Mouse (Mus musculus): ENCODE results near the gene Clpp. TPM values are rescaled to one million over a fixed set of nuclear protein-coding genes. Genes with fewer than 3 reads are reported as not detected.

The Clpp gene
- total RNA-seq, 2 experiments from 2014 or later = 36.9 to 38.3 TPM

DNA sequence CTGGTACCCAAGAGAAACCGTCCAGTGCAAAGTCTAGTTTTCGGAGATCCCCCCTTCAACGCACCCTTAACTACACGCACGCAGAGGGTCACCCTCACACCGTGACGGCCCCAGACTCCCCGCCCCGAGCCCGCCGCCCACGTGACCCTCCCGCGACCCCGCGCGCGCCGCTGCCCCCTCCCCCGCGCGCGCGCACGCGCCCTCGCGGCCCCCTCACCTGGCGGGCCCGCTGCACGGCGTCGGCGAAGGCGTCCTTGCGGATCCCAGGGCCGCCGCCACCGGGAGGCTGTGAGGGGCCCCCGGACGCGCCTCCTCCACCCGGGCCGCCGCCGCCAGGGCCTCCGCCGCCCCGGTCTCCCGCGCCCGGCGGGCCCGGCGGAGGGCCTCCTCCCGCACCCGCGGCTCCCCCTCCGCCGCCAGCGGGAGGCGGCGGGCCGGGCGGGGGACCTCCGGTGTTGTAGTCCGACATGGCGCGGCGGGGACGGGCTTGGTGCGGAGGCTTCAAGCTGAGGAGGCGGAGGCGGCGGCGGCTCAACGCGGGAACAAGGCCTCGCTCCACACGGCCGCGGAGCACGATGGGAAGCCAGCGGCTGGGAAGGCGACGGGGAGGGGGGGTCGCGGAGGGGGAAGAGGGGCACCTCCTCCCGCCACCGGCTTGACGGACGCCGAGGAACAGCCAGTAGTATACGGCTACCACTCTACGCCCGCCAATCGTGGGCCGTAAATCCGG lies 41.0 kb downstream of the Clpp start, which contains the start of gene Khsrp:
Gene Khsrp (minus strand): TSS at position 592 of the 730 bp plus-strand sequence.
- no peak for DNase-seq (ENCODE audit: low spot score)

DNA sequence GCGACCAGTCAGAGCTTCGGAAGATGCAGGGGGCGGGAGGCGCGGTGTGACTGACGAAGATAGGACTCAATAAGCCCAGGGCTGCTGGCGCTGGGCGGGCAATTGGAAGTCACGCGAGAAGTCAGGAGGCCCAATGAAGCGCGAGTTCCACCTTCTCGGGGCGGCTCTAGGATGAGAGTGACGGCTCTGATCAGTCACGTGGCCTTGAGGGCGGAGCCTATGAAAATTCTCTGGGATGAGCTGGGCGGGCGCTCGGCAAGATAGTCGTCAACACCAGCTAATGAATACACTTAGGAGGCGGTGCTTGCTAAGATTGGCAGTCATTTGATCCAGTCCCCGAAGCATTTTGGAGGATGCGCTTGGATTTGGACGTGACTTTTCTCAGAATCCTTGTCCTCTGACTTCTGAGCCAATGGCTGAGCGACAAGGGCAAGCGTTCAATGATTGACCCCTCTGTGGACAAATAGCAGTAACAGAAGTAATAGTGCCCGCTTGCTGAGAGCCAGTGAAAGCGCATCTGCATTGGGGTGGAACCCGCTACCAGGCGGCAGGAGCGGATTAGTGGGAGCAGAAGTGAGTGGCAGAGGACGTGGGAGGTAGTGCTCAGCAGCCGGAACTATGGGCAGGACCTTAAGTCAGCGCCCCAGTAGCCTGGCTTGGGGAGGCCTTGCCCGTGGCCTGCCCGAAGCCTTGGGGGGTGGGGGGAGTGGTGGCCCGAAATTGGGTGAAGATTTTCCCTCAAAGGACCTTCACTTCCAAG lies 41.7 kb downstream of the Clpp start:
- DNase-seq (ENCODE audit: low spot score) = peak; percentile 100

- no peak for DNase-seq (ENCODE audit: low spot score)
These were observed 42.7 kb downstream of the Clpp start for GRCm38 (mm10) chr17:57032854-57033253.

GRCm38 (mm10) chr17:57038978-57039377 lies 48.9 kb downstream of the Clpp start:
- DNase-seq (ENCODE audit: low spot score) = no peak

DNA sequence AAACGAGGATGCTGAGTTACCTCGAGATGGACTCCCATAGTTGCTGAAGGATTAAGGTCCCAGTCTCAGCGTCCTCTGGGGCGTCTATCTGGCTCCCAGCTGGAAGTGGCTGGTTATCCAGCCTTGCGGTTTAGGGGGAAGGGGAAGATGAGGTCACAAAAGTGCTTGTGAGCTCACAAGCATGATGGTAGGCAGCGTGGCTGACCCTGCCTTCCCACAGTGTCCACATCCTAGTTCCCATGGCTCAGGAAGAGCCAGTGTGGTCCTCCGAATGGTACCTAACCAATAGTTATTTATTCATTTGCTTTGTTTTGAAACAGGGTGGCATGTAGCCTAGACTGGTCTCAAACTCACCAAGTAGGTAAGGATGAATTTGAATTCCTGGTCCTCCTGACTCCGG lies 51.4 kb downstream of the Clpp start, which contains the start of gene Slc25a41:
Gene Slc25a41 (minus strand): TSS at position 101 of the 400 bp plus-strand sequence.
- no peak for DNase-seq (ENCODE audit: low spot score)

Other genes with a start within 250 kb of the Clpp start
- gene Nrtn, start 232.8 kb upstream of the Clpp start, total RNA-seq (2021) = 1 to 10 TPM; 2.6 to 3.3 TPM
- 10 to 100 TPM; 14.4 to 14.9 TPM for gene Dus3l, start 225.5 kb upstream of the Clpp start, total RNA-seq (2021)
- gene Prr22, start 220.1 kb upstream of the Clpp start, total RNA-seq (2021) = under 1 TPM; 0.16 to 0.28 TPM
- gene Rfx2, start 159.3 kb upstream of the Clpp start, total RNA-seq (2021) = 1 to 10 TPM; 2.1 to 3.1 TPM
- gene Acsbg2, start 115.9 kb upstream of the Clpp start, total RNA-seq (2021) = not detected
- gene 1700061G19Rik, start 114.8 kb upstream of the Clpp start, total RNA-seq (2021) = not detected
- gene Mllt1, start 54.9 kb upstream of the Clpp start, total RNA-seq (2021) = 10 to 100 TPM; 22.0 to 22.2 TPM
- not detected for gene Acer1, start 8.2 kb upstream of the Clpp start, total RNA-seq (2021)
- gene Alkbh7, start 7.0 kb downstream of the Clpp start, total RNA-seq (2021) = 10 to 100 TPM; 26.9 to 27.9 TPM
- not detected for gene Pspn, start 9.7 kb downstream of the Clpp start, total RNA-seq (2021)
- 10 to 100 TPM; 17.1 to 19.0 TPM for gene Gtf2f1, start 21.0 kb downstream of the Clpp start, total RNA-seq (2021)
- gene Gm17949, start 21.2 kb downstream of the Clpp start, total RNA-seq (2021) = not detected
- 10 to 100 TPM; 25.9 to 27.4 TPM for gene Khsrp, start 41.2 kb downstream of the Clpp start, total RNA-seq (2021)
- gene Slc25a41, start 51.3 kb downstream of the Clpp start, total RNA-seq (2021) = not detected
- under 1 TPM in 1 of 2 experiments, not detected in 1; 0.31 TPM for gene Crb3, start 68.8 kb downstream of the Clpp start, total RNA-seq (2021)
- 10 to 100 TPM; 34.1 to 40.3 TPM for gene Slc25a23, start 69.6 kb downstream of the Clpp start, total RNA-seq (2021)
- gene Dennd1c, start 88.2 kb downstream of the Clpp start, total RNA-seq (2021) = under 1 TPM; 0.21 to 0.46 TPM
- gene Tubb4a, start 97.5 kb downstream of the Clpp start, total RNA-seq (2021) = 1 to 10 TPM in 1 of 2 experiments, under 1 TPM in 1; 0.78 to 1.1 TPM
- gene Tnfsf9, start 115.0 kb downstream of the Clpp start, total RNA-seq (2021) = under 1 TPM in 1 of 2 experiments, not detected in 1; 0.57 TPM
- gene Cd70, start 159.5 kb downstream of the Clpp start, total RNA-seq (2021) = not detected
- not detected for gene Tnfsf14, start 203.9 kb downstream of the Clpp start, total RNA-seq (2021)
- 10 to 100 TPM; 23.2 to 26.2 TPM for gene C3, start 237.8 kb downstream of the Clpp start, total RNA-seq (2021)